Mouse (Mus musculus): ENCODE measurements around the gene Clrn2.

DNA sequence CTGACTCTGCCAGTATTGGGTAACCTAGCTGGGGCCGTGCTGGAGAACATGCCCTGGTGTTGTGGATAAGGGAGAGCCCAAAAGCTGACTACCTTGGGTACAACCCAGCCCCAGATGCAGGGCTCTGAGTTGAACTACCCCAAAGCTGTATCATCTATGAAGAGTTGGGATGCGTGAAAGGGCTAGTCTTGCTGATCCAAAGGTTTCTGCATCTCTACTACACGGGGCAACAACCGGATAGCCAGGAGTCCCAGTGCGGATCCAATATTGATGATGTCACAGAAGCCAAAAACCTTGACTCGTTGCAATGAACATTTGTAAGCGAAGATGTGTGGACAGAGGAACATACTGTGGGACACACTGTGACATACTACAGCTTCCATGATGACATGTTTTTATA, 25.7 kb upstream of the Clrn2 start:
- TF ChIP-seq POLR2A (IDR thresholded peaks at IDR 0.05; ENCODE audit: low read depth, low read length) (no peak), CTCF (IDR thresholded peaks at IDR 0.05; ENCODE audit: extremely low read depth, insufficient read length, insufficient replicate concordance, low read depth, low read length) (no peak)
